In genomic region chr7:82378311-82378710, GRCm38 (mm10) we compare ENCODE assay signal across 12 mouse cellular contexts.
"Had no signal": no experiment of that assay in that cellular context is flagged by ENCODE, and none has a peak within 500 bp of the region (broad histone marks: within the 10 kb centered on the region; RNA-seq: fewer than 3 reads in every experiment).

No protein-coding gene starts in this region.

- DNase-seq: gastrocnemius, postnatal 14 days; gastrocnemius, postnatal 36 days; heart, adult 2 months; heart, postnatal 14 days; heart, postnatal 36 days; kidney, adult 11 months; kidney, adult 2 months; kidney, adult 9 months; kidney, postnatal 14 days; kidney, postnatal 36 days; layer of hippocampus, adult 9-11 months; layer of hippocampus, postnatal 36 days had no signal
